Mouse (Mus musculus): ENCODE measurements around the gene Gm17018.

The Gm17018 gene

GRCm38 (mm10) chr19:45548196-45548595 lies 12.2 kb upstream of the Gm17018 start:
- intact Hi-C loops (cut with DNase I) = loop anchor here (5.0 kb wide), 1 partner anchor 241 kb away; no protein-coding TSS in a partner anchor

DNA sequence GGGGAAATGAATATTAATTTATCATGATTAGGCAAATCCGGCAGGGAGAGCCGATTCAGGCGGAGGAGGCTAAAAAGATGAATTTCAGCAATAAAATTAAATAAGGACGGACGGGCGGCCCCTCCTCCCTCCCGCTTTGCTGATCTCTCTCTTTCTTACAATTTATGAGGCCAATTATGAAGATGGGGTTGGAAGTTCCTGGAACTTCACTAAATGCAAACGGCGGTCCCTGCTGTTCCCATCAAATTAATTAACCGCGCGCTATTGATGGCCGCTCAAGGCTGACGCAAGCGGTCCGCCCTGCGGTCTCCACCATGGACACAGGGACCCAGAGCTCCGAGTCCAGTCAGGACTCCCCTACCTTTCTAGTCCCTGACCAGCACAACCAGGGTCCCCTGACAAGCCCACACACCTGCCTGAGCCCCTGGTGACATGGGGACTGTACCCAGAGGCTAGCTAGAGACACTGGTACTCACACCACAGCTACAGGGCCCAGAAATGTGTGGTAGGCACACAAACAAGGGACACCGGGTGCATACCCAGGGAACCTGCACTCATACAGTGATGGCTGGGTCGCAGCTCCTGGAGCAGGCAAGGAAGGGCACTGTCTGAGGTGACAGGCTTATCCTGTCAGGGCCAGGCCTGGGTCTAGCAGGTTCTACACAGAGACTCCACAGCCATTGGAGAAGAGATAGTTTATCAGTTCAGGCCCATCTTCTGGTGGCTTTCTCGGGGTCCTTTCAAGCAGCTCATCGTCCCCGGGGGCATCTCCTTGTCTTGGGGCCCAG lies 11.1 kb upstream of the Gm17018 start:
- intact Hi-C loops (cut with DNase I) = loop anchor here (5.0 kb wide), 1 partner anchor 242 kb away; no protein-coding TSS in a partner anchor

GRCm38 (mm10) chr19:45549948-45550347 lies 10.5 kb upstream of the Gm17018 start:
- intact Hi-C loops (cut with DNase I) = loop anchor here (5.0 kb wide), 1 partner anchor 243 kb away; no protein-coding TSS in a partner anchor

- intact Hi-C loops (cut with DNase I) = no loop called here
Measured at GRCm38 (mm10) chr19:45552187-45552586, 8.2 kb upstream of the Gm17018 start.

DNA sequence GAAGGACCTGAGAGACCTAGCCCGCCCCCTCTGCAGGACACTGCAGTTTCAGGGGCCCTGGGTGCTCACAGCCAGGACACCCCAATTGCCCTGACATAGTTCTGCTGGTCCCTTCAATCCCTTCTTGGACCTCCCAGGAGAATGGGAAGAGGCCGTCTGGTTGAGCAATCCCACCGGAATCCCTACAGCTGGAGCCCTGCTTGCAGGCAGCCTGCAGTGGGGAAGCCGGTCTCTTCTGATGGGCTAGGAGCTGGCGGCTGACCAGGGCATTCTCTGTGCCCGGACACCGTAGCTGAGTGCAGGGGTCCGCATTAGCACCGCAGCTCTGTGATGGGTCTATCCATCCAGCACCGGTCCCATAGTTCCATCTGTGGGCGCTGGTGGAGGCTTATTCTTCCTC lies 6.3 kb upstream of the Gm17018 start:
- intact Hi-C loops (cut with DNase I) = no loop called here

DNA sequence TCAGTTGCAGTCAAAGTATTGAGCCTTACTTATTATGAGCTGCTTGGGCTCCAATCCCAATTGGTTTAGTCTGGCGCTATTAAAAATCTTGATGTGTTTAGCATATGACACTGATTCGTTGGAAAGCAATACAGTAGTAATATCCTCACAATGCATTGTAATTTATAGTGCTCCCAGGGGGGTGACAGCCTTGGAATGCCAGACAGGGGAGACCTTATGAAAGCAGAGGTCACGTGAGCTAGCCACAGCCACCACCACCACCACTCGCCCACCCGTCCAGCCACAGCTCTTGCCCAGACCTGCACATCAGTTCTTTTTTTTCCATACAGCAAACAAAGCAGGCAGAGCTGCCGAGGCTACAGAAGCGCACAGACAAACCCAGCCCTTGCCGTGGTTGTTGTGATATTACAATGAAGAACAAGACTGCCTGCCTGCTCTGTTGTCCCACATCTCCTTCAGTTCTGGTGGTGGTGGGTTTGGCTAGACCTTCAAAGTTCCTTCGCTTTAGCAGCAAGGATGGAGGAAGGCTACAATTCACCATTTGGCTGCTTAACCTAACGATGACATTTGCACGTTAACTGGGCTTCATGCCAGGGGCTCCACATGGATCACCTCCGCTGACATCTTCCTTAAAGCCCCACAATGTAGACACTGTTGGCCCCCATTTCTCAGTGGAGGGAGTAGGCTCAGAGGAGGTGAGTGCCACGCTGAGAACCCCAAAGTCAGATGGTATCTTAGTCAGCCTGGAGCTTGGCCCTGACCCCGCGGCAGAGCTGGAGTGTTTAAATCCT lies 5.7 kb downstream of the Gm17018 start:
- intact Hi-C loops (cut with DNase I) = no loop called here

DNA sequence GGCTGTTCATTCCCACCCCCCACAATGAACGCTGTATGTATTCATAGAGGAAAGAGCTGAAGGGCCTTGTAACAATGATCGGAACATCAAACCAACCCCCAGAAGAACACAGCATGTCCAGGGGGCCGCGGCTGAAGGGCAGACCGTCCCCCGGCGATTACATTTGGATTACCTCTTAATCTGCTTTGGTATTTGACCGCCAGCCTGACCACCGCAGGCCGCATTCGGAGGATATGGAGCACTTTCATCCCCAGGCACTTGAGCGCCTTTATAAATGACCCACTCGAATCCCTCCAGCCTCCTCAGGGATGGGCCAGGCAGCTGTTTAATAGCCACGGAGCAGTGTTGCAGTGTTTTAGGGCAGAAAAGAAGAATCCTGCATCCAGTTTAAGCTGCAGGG lies 7.0 kb downstream of the Gm17018 start:
- intact Hi-C loops (cut with DNase I) = no loop called here

GRCm38 (mm10) chr19:45573033-45573432 lies 12.6 kb downstream of the Gm17018 start:
- intact Hi-C loops (cut with DNase I) = loop anchor here (5.0 kb wide), 1 partner anchor 59 kb away; no protein-coding TSS in a partner anchor

DNA sequence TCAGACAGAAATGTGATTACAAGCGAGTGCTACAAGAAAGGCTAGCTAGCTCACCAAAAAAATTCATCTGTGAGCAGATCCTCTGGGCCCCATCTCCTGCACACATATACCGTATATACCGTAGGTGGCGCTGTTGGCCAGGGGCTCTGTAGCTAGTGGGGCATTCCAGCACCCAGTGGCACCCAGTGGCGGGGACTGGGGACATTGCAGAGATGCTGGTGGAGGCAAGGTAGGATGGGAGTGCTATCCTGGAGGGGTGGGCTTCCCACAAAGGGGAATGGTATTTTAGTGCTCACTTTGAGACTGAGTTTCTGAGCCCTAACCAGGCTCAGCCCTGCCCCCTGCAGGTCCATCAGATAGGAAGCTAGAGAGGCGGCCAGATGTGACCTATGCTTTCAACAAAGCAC lies 13.4 kb downstream of the Gm17018 start:
- intact Hi-C loops (cut with DNase I) = loop anchor here (2.0 to 5.0 kb wide), 2 partner anchors 58 to 173 kb away; no protein-coding TSS in a partner anchor

DNA sequence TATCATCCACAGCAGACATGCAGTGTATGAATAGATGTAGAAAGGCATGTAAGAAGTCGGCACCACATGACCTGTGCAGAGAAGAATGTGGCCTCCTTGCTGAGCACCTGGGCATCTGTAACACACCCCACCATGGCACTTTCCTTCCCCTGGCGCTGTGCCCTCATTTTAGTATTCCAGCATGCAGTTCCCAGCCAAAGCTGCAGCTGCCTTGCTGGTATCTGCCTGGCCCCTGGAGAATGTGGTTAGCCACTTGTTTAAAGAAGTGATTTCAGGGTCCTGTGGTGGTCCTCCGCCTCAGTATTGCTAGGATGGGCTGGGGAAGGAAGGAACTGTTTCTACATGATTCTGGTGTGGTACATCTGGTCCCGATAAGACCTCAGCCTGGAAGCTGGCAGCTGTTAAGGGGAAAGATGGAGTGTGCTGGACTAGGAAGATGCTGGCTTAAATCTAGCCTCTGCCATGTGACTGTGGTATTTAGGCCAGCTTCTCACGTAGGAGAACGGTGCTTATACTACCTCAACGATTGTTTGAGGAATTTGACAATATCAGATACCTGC lies 14.0 kb downstream of the Gm17018 start:
- intact Hi-C loops (cut with DNase I) = loop anchor here (2.0 to 5.0 kb wide), 2 partner anchors 58 to 172 kb away; no protein-coding TSS in a partner anchor

DNA sequence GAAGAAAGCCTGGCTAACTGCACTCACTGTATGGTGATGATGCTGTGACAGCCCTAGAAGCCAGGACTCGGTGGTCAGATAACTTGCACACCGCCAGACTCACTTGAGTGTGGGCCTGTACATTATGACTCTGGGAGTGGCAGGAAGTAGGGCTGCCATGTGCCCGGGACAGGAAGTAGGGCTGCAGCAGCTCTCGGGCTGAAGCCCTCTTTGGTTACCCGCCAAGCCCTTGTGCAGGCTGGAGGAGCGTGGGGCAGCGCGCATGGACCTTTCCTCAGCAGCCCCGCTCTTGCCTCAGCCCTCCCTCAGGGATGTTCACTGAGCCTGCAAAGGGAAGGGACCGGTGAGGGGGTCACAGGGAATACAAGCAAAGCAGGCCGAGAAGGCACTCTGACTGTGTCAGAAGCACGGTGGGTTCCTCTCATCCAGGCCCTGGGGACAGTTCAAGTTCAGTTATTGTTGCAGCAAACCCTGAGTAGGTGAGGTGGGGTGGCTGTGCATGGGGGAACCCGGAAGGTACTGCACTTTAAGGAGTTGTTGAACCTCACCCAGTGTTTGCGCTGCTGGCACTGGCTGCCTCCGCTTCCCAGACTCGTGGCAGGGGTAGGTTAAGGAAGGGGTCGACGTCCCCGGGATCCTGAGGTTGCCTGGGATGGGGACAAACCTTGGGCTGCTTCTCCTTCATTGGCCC lies 14.7 kb downstream of the Gm17018 start:
- intact Hi-C loops (cut with DNase I) = loop anchor here (2.0 to 5.0 kb wide), 2 partner anchors 57 to 172 kb away; no protein-coding TSS in a partner anchor

GRCm38 (mm10) chr19:45575632-45576001 lies 15.2 kb downstream of the Gm17018 start:
- intact Hi-C loops (cut with DNase I) = loop anchor here (2.0 kb wide), 1 partner anchor 171 kb away; no protein-coding TSS in a partner anchor

- intact Hi-C loops (cut with DNase I) = no loop called here
Measured at GRCm38 (mm10) chr19:45577141-45577750, 16.8 kb downstream of the Gm17018 start.

- intact Hi-C loops (cut with DNase I) = no loop called here
Measured at GRCm38 (mm10) chr19:45578976-45579375, 18.6 kb downstream of the Gm17018 start.

- intact Hi-C loops (cut with DNase I) = no loop called here
Measured at GRCm38 (mm10) chr19:45579416-45579815, 19.0 kb downstream of the Gm17018 start.

DNA sequence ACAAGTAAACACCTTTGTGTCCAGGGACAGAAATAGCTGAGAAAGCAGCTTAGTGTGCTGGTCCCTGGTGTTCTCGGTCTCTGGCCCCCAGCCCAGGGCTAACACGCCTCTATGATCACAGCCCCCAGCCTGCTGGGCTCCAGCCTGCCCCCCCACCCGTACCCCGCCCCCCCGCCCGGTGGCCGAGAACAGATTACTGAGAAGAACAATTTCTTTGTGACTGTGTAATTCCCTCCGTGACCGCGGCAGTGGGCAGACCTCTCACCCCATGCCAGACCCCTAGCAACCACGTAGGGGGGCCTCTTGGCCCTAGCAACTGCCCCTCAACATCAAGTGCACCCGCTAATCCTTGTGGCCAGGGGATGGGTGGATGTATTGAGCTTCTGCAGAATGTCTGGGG lies 19.8 kb downstream of the Gm17018 start:
- intact Hi-C loops (cut with DNase I) = no loop called here

GRCm38 (mm10) chr19:45581257-45581656 lies 20.8 kb downstream of the Gm17018 start:
- intact Hi-C loops (cut with DNase I) = no loop called here

- intact Hi-C loops (cut with DNase I) = no loop called here
Measured at GRCm38 (mm10) chr19:45582161-45582560, 21.7 kb downstream of the Gm17018 start.

DNA sequence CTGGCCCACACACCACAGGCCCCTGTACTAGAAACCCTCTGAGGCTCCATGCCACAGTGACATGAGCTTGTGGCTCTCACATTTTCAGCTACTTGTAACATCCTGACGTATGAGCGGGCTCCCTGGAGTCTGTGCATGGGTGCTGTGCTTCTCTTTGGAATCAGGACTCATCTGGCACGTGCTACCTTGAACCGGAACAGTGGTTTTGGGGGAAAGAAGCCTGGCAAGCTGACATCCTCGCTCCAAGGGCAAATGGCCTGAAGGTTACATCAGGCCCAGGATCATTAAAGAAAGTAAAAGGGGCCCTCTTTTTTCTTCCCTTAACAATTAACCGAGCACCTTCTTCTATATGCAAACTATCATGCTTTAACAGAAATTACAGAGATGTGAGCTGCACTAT lies 22.7 kb downstream of the Gm17018 start:
- intact Hi-C loops (cut with DNase I) = no loop called here

- intact Hi-C loops (cut with DNase I) = no loop called here
Measured at GRCm38 (mm10) chr19:45584856-45585620, 24.6 kb downstream of the Gm17018 start.

Data from adrenal gland (tissue).